Mouse (Mus musculus): ENCODE results near the gene Fam222b.
A peak's percentile ranks its signal among the peaks of the same experiment; 100 is the strongest.
"Not testable (repeated sequence)": the region's sequence is repeated elsewhere in the genome, so short reads cannot be mapped to it uniquely, and the experiment has no call there.

Gene Fam222b

GRCm38 (mm10) chr11:78087756-78088281, 6.6 kb upstream of the Fam222b start:
- DNase-seq (ENCODE audit: low spot score), result no peak

- DNase-seq (ENCODE audit: low spot score), result no peak
Measured at GRCm38 (mm10) chr11:78094137-78094503, 340 bp upstream of the Fam222b start.

- no peak for DNase-seq (ENCODE audit: low spot score)
Measured at GRCm38 (mm10) chr11:78095144-78095516, 670 bp downstream of the Fam222b start.

DNA sequence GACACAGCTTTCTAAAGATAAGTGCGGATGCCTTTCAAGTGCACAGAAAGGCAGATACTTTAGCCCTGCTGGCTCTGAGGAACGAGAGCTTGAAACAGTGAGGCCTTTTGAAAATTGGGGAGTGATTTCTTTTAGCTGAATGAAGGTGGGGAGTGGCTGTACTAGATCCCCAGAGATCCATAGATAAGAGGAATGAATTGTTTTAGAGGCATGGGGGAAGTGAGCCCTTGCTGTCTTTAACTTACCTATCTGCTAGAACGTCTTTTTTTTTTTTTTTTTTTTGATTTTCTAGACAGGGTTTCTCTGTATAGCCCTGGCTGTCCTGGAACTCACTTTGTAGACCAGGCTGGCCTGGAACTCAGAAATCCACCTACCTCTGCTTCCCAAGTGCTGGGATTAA, 2.6 kb downstream of the Fam222b start:
- DNase-seq (ENCODE audit: low spot score), result no peak

DNA sequence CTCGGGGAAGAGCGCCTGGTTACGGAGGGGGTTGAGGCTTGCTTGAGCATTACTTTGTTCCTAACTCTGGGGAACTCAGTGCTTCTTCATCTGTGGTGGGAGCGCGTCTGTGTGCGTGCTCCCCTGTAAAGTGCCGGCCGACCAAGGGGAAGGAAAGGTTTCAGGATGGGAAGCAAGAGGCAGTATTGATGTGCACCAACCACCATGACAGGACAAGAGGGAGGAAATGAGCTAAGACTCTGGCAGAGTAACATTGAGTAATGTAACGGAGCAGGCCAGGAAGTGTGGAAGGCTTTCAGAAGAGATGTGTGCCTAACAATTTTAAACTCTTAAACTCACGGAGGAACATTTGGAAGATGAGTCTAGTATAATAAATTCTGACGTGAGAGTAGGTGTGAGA, 6.3 kb downstream of the Fam222b start:
- DNase-seq (ENCODE audit: low spot score), result no peak

DNA sequence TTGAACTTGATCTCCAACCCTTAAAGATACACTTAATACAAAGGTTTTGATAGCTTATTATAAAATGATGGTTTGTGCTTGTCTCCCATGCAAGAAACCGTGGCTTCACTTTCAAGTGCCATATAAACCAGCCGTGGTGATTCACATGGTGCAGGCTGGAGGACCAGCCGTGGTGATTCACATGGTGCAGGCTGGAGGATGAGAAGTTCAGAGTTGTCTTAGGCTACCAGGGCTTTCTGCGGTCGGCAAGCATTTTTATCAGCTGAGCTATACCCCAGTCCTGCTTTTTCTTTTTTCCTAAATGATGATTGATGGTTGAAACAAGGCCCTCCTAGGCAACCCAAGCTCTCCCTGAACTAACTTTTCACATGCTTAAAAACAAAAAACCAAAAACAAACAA, 7.7 kb downstream of the Fam222b start:
- DNase-seq (ENCODE audit: low spot score), result no peak

- no peak for DNase-seq (ENCODE audit: low spot score)
Measured at GRCm38 (mm10) chr11:78102958-78103747, 8.7 kb downstream of the Fam222b start.

- DNase-seq (ENCODE audit: low spot score), result no peak
Measured at GRCm38 (mm10) chr11:78104501-78104900, 10.0 kb downstream of the Fam222b start.

GRCm38 (mm10) chr11:78113616-78114015, 19.2 kb downstream of the Fam222b start:
- no peak for DNase-seq (ENCODE audit: low spot score)

- no peak for DNase-seq (ENCODE audit: low spot score)
Measured at GRCm38 (mm10) chr11:78114676-78115366, 20.4 kb downstream of the Fam222b start.

GRCm38 (mm10) chr11:78115367-78116145, 21.1 kb downstream of the Fam222b start:
- DNase-seq (ENCODE audit: low spot score), result peak; percentile 96

- no peak for DNase-seq (ENCODE audit: low spot score)
Measured at GRCm38 (mm10) chr11:78116146-78116410, 21.6 kb downstream of the Fam222b start.

DNA sequence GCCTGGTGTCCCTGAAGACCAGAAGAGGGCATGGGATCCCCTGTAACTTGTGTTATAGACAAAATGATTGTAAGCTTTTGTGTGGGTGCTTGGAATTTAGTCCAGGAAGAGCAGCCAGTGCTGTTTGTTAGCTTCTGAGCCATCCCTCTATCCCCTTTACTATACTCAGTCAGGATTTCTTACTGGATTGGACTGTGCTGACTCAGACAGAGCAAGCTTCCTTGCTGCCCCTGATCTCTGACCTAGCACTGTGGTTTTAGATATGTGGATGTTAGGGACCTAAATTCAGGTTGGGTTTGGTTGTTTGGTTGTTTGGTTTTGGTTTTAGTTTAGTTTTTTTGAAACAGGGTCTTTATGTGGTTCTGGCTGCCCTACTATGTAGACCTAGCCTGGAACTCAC, 24.0 kb downstream of the Fam222b start:
- DNase-seq (ENCODE audit: low spot score), result no peak

DNA sequence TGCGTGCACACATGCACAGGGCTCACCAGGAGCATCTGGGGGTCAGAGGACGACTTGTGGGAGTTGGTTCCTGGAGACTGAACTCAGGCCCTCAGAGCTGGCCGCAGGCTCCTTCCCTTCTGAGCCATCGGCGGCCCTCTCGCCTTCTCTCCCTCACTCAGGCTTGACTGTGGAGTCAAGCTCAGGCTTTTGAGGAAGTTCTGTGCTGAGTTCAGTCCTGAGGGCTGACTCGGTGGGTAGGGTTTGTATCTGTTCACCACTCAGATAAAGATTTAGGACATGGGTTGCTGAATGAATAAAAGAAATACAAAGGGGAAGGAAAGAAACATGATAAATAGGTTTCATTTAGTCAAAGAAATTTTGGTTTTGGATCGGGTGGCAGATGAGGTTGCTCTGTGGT, 25.4 kb downstream of the Fam222b start:
- no peak for DNase-seq (ENCODE audit: low spot score)

GRCm38 (mm10) chr11:78121176-78121575, 26.7 kb downstream of the Fam222b start:
- peak; percentile 23 for DNase-seq (ENCODE audit: low spot score)

- no peak for DNase-seq (ENCODE audit: low spot score)
Measured at GRCm38 (mm10) chr11:78122815-78123214, 28.4 kb downstream of the Fam222b start.

DNA sequence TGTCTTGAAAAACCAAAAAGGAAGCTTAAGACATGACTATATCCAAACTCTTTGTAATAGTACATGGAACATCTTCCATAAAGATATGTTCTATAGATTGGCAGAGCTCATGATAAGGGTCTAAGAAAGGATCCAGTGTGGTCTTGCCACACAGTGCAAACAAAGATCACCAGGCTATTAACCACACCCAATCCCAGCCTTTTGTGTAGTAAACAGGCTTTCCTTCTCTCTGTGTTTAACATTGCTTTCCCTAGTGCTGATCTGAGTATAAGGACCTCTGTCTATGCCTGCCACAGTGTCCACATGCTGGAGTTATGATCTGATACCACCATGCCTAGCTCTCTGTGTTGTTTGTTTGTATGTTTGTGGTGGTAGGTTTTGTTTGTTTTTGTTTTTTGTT, 29.3 kb downstream of the Fam222b start:
- no peak for DNase-seq (ENCODE audit: low spot score)

DNA sequence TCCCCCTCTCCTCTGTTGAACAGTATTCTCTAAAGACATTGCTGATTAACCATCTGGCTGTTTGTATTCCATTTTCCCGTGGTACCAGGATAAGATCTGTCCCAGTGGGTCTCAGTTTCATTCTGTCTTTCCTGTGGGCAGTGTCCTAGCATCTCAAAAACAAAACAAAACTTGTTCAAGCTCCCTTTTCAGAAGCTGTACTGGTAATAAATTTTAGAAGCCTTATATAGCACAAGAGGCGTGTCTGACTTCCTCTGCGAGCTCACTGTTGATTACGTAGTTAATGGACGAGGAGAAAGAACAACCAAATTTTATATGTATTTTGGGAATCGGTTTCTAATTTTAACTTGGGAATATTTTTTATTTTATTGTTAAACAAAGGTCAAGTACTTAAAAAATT, 31.2 kb downstream of the Fam222b start:
- DNase-seq (ENCODE audit: low spot score), result no peak

DNA sequence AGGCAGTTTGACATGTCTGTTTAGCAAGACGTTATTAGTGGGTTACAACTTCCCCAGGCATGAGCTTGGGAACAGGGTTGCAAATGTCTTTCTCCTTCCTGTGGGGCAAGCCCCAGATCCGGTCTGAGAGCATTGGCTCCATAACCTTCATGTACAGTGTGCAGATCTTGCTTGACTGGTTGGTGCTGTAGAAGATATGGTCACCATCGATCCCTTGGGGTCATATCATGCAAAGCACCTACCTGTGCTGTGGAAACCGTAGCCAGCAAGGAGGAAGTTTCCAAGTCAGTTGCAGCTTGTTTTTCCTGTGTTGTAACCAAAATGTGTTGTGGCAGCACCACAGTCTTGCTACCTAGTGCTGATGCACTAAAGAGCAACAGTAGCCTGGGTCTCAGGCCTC, 32.3 kb downstream of the Fam222b start:
- DNase-seq (ENCODE audit: low spot score), result no peak

GRCm38 (mm10) chr11:78129458-78129857, 35.0 kb downstream of the Fam222b start:
- no peak for DNase-seq (ENCODE audit: low spot score)

- DNase-seq (ENCODE audit: low spot score), result no peak
Measured at GRCm38 (mm10) chr11:78133915-78134314, 39.5 kb downstream of the Fam222b start.

- no peak for DNase-seq (ENCODE audit: low spot score)
Measured at GRCm38 (mm10) chr11:78134344-78134743, 39.9 kb downstream of the Fam222b start.

DNA sequence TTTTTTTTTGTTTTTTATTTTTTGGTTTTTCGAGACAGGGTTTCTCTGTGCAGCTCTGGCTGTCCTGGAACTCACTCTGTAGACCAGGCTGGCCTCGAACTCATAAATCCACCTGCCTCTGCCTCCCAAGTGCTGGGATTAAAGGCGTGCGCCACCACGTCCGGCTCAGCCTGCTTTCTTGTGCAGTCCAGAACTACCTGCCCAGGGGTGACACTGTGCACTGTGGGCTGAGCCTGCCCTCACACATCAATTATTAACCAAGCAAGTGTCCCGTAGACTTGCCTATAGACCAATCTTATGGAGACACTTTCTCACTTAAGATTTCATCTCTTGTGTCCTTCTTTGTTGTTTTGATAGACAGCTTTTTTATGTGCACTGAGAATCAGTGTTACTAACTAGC, 40.9 kb downstream of the Fam222b start:
- not testable (repeated sequence) for DNase-seq (ENCODE audit: low spot score)

All from ovary, adult 18-20 months (tissue).